Mouse (Mus musculus): ENCODE results near the gene Mesd. TPM values are rescaled to one million over a fixed set of nuclear protein-coding genes. Genes with fewer than 3 reads are reported as not detected.

The Mesd gene
- polyA plus RNA-seq, 1 experiment from 2014 or later, result 64.7 TPM

DNA sequence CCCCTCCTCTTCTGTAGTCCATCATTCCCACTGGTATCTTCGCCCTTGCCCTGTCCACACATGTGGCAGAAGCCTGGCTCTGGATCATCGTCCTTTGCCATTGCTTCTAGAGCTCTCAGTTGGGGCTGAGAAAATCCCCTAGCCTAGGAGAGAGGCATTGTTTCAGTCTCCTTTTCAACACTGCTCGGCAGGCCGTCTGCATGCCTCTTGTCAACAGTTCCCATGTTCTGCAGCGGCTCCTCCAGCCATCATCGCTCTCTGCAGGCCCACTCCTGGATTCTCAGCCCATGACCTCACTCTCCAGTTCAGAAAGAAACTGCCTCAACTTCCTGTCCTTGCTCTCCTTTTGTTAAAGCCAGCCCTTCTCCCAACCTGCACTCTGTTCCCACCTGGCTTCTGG lies 65.4 kb downstream of the Mesd start:
- Histone ChIP-seq H3K4me1 (no peaks in the 10 kb centered on the region), H3K36me3 (replicated peaks) (no peaks in the 10 kb centered on the region), H3K27me3 (replicated peaks) (no peaks in the 10 kb centered on the region), H3K9ac (no peak overlapping the region), H3K4me3 (no peak overlapping the region), H3K4me2 (no peak overlapping the region), H3K27ac (no peak overlapping the region), H3K9me3 (no peaks in the 10 kb centered on the region)
- 54% methylated on average over 6 of the region's 6 CpGs for WGBS
- no peak for ATAC-seq (replicated peaks)

Other genes with a start within 250 kb of the Mesd start
- 0.93 and 1.3 TPM in 2 replicates for gene Il16, start 138.7 kb upstream of the Mesd start, polyA plus RNA-seq (2015; fragmentation: Nextera tagmentation; extraction: Ambion mirVana)
- 1.5 and 2.2 TPM in 2 replicates for gene Cfap161, start 89.6 kb upstream of the Mesd start, polyA plus RNA-seq (2015; fragmentation: Nextera tagmentation; extraction: Ambion mirVana)
- gene Tlnrd1, start 161 bp upstream of the Mesd start, polyA plus RNA-seq (2015; fragmentation: Nextera tagmentation; extraction: Ambion mirVana), result 10.1 and 12.1 TPM in 2 replicates
- gene Cemip, start 202.0 kb downstream of the Mesd start, polyA plus RNA-seq (2015; fragmentation: Nextera tagmentation; extraction: Ambion mirVana), result 0.50 and 0.61 TPM in 2 replicates

Measured in midbrain, embryonic 15.5 days (tissue).